Mouse (Mus musculus): ENCODE data around the gene Syngr1. TPM values are rescaled to one million over a fixed set of nuclear protein-coding genes. Genes with fewer than 3 reads are reported as not detected.

Gene Syngr1
- polyA plus RNA-seq, 1 experiment from 2014 or later, result 24.3 TPM

DNA sequence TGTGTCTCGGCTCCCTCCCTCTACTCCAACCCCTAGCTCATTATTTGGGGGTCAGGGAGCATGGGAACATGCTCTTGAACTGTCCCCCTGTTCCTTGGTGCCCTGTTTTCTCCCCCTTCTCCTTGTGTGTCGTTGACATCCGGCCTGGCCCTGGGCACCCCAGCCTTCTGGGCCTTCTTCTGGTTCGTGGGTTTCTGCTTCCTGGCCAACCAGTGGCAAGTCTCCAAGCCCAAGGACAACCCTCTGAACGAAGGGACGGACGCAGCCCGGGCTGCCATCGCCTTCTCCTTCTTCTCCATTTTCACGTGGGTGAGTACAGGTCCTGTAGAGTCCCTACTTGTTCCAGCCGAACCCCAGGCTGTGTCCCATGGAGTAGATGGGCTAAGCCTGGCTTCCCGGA lies 20.3 kb downstream of the Syngr1 start:
- H3K27me3 ChIP-seq (replicated peaks; ENCODE audit: control insufficient read depth, insufficient read depth, low read length), result no peaks in the 10 kb centered on the region
- no peak overlapping the region for H3K27ac ChIP-seq (ENCODE audit: low read depth)
- no peaks in the 10 kb centered on the region for H3K4me1 ChIP-seq (replicated peaks; ENCODE audit: control insufficient read depth, insufficient read depth, low read length)
- DNase-seq (ENCODE audit: low spot score), result no peak
- H3K4me3 ChIP-seq (ENCODE audit: low read depth, low read length), result no peak overlapping the region
- H3K36me3 ChIP-seq (ENCODE audit: control insufficient read depth, insufficient read depth, low read length), result no peaks in the 10 kb centered on the region
- H3K9ac ChIP-seq (ENCODE audit: low read length), result no peak overlapping the region
- 85% methylated on average over 12 of the region's 12 CpGs for WGBS
- no peak for ATAC-seq (replicated peaks; ENCODE audit: low FRiP score, low TSS enrichment, low read depth)
- H3K4me2 ChIP-seq (ENCODE audit: low read length), result no peak overlapping the region
- 0 out of 2 replicates have a peak, but pooled peaks cover 3% of the 10 kb centered on the region for H3K9me3 ChIP-seq (ENCODE audit: control insufficient read depth, low read length)

DNA sequence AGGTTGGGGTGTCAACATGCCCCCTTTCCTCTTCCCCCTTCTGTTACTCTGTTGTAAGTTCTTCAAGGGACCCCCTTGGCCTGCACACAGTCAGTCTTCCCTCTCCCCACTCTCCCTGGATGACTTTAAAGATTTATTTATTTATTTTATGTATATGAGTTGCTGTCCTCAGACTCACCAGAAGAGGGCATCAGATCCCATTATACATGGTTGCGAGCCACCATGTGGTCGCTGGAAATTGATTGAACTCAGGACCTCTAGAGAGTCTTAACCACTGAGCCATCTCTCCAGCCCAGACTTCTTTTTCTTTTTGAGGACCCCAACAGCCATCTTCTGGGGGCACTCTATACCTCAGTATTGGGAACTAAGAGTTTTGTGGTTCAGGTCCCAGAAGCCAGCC lies 21.4 kb downstream of the Syngr1 start:
- Histone ChIP-seq H3K9ac (ENCODE audit: low read length) (no peak overlapping the region), H3K27ac (ENCODE audit: low read depth) (no peak overlapping the region), H3K36me3 (ENCODE audit: control insufficient read depth, insufficient read depth, low read length) (no peaks in the 10 kb centered on the region), H3K9me3 (ENCODE audit: control insufficient read depth, low read length) (0 out of 2 replicates have a peak, but pooled peaks cover 3% of the 10 kb centered on the region), H3K4me2 (ENCODE audit: low read length) (no peak overlapping the region), H3K4me1 (replicated peaks; ENCODE audit: control insufficient read depth, insufficient read depth, low read length) (no peaks in the 10 kb centered on the region), H3K4me3 (ENCODE audit: low read depth, low read length) (no peak overlapping the region), H3K27me3 (replicated peaks; ENCODE audit: control insufficient read depth, insufficient read depth, low read length) (no peaks in the 10 kb centered on the region)
- ATAC-seq (replicated peaks; ENCODE audit: low FRiP score, low TSS enrichment, low read depth), result no peak
- DNase-seq (ENCODE audit: low spot score), result no peak
- 55% methylated on average over 2 of the region's 2 CpGs for WGBS

DNA sequence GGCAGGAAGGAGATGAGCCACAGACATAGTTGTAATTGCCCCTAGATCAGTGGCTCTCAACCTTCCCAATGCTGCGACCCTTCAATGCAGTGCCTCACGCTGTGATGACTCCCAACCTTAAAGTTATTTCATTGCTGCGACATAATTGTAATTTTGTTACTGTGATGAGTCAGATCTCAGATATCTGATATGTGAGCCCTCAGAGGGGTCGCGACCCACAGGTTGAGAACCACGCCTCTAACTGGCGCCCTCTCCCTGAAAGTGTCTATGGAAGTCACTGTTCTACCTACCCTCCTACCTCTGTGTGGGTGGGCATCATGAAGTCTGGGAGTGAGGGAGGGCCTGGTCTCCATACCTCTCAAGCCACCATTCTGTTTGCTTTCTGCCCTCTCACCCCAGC lies 23.3 kb downstream of the Syngr1 start:
- no peak overlapping the region for H3K4me3 ChIP-seq (ENCODE audit: low read depth, low read length)
- no peaks in the 10 kb centered on the region for H3K4me1 ChIP-seq (replicated peaks; ENCODE audit: control insufficient read depth, insufficient read depth, low read length)
- H3K4me2 ChIP-seq (ENCODE audit: low read length), result no peak overlapping the region
- H3K27me3 ChIP-seq (replicated peaks; ENCODE audit: control insufficient read depth, insufficient read depth, low read length), result no peaks in the 10 kb centered on the region
- WGBS, result 89% methylated on average over 7 of the region's 7 CpGs
- DNase-seq (ENCODE audit: low spot score), result no peak
- no peak for ATAC-seq (replicated peaks; ENCODE audit: low FRiP score, low TSS enrichment, low read depth)
- H3K36me3 ChIP-seq (ENCODE audit: control insufficient read depth, insufficient read depth, low read length), result no peaks in the 10 kb centered on the region
- H3K9me3 ChIP-seq (ENCODE audit: control insufficient read depth, low read length), result 0 out of 2 replicates have a peak, but pooled peaks cover 3% of the 10 kb centered on the region
- H3K27ac ChIP-seq (ENCODE audit: low read depth), result no peak overlapping the region
- H3K9ac ChIP-seq (ENCODE audit: low read length), result no peak overlapping the region

DNA sequence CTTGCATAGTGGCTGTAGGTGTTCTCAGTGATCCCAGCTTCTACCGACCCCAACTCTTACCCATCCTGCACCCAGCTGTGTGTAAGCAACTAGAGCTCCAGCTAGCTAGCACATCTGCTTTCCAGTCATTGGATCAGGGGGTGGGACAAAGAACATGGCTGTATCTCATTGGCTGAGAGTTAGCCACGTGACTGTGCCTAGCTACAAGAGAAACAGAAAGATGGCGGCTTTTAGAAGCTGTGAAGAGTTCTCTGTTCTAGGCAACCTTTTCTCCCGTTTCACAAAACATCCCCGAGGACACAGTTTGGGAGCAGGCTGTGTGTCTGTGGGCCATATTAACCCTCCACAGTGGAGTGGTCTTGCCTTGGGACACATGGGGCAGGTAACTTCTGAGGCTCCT lies 24.1 kb downstream of the Syngr1 start:
- ATAC-seq (replicated peaks; ENCODE audit: low FRiP score, low TSS enrichment, low read depth), result no peak
- Histone ChIP-seq H3K4me2 (ENCODE audit: low read length) (no peak overlapping the region), H3K27me3 (replicated peaks; ENCODE audit: control insufficient read depth, insufficient read depth, low read length) (no peaks in the 10 kb centered on the region), H3K27ac (ENCODE audit: low read depth) (no peak overlapping the region), H3K4me1 (replicated peaks; ENCODE audit: control insufficient read depth, insufficient read depth, low read length) (no peaks in the 10 kb centered on the region), H3K36me3 (ENCODE audit: control insufficient read depth, insufficient read depth, low read length) (no peaks in the 10 kb centered on the region), H3K9me3 (ENCODE audit: control insufficient read depth, low read length) (0 out of 2 replicates have a peak, but pooled peaks cover 3% of the 10 kb centered on the region), H3K4me3 (ENCODE audit: low read depth, low read length) (no peak overlapping the region), H3K9ac (ENCODE audit: low read length) (no peak overlapping the region)
- 63% methylated on average over 5 of the region's 5 CpGs for WGBS
- DNase-seq (ENCODE audit: low spot score), result no peak

DNA sequence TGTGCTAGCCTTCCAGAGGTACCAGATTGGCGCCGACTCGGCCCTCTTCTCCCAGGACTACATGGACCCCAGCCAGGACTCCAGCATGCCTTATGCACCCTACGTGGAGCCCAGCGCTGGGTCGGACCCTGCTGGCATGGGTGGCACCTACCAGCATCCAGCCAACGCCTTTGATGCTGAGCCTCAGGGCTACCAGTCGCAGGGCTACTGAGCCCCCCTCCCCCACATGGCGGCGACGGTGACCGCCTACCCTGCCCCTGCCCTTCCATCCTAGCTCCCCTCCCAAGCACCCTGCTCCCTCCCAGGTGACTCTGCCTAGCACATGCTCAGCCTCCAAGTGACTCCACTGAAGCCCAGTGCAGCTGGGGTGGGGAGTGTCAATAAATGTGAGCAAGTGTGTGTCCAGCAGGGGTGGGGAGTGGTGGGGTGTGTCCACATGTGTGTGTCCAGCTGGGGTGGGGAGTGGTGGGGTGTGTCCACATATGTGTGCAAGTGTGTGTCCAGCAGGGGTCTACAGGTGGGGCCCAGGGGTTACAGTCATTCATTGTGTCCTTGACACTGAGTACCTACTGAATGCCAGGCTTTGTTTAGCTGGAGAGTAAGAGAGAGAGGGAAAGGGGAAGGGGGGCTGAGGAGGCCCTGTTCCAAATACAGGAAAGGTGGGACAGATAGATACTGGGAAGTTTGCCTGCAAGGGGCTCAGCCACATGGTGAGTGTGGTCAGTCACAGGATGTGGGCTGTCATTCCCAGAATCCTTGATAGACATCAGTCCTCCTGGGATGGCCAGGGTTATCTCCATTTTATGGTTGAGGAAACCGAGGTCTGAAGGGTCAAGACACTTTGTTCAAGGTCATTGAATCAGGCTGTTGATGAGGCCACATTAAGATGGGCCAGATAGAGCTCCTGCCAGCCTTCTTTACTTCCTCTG lies 25.0 kb downstream of the Syngr1 start:
- ATAC-seq (replicated peaks; ENCODE audit: low FRiP score, low TSS enrichment, low read depth) (no peak; the same call in 1 of the 2 replicates), DNase-seq (ENCODE audit: low spot score) (no peak)
- no peak overlapping the region for H3K27ac ChIP-seq (ENCODE audit: low read depth)
- no peak overlapping the region for H3K4me2 ChIP-seq (ENCODE audit: low read length)
- no peak overlapping the region for H3K9ac ChIP-seq (ENCODE audit: low read length)
- no peaks in the 10 kb centered on the region for H3K27me3 ChIP-seq (replicated peaks; ENCODE audit: control insufficient read depth, insufficient read depth, low read length)
- H3K9me3 ChIP-seq (ENCODE audit: control insufficient read depth, low read length), result 0 out of 2 replicates have a peak, but pooled peaks cover 3% of the 10 kb centered on the region
- no peak overlapping the region for H3K4me3 ChIP-seq (ENCODE audit: low read depth, low read length)
- 59% methylated on average over 13 of the region's 13 CpGs for WGBS
- H3K36me3 ChIP-seq (ENCODE audit: control insufficient read depth, insufficient read depth, low read length), result no peaks in the 10 kb centered on the region
- H3K4me1 ChIP-seq (replicated peaks; ENCODE audit: control insufficient read depth, insufficient read depth, low read length), result no peaks in the 10 kb centered on the region

DNA sequence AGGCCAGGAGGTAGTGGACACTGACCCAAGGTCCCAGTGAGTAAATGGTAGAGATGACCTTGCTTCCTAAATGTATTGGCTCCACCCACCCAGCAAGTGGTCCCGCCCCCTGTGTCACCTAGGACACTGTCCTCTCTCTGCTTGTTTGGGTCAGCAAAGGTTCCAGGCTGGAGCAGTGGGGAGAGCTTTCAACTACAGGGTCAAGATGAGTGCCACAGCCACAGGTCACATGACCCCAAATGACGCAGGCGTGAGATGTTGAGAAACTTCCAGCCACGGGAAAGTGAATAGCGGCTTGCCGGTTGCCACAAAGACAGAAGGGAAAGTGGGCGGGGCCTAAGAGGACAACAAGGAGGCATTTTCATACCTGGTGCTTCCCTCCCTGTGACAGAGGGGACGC lies 26.0 kb downstream of the Syngr1 start:
- no peak for ATAC-seq (replicated peaks; ENCODE audit: low FRiP score, low TSS enrichment, low read depth)
- H3K4me1 ChIP-seq (replicated peaks; ENCODE audit: control insufficient read depth, insufficient read depth, low read length), result no peaks in the 10 kb centered on the region

DNA sequence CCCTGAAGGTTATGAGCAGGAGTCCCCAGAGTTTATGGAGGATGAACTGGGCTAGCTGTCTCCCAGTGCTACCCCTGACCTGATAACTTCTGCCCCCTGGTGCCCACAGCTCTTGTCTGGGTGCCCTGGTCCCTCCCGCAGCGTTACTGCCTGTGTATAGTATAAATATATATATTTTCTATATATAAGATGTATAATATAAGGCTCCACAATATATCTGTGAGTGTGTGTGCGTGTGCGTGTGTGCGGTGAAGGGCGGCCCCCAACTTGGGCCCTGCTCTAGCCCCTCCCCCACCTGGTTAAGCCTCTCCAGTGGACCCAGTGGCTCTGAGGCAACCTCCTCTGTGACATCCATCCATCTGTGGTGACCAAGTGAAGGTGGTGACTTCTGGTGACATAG lies 27.9 kb downstream of the Syngr1 start:
- 89% methylated on average over 6 of the region's 6 CpGs for WGBS
- no peaks in the 10 kb centered on the region for H3K36me3 ChIP-seq (ENCODE audit: control insufficient read depth, insufficient read depth, low read length)
- H3K9ac ChIP-seq (ENCODE audit: low read length), result no peak overlapping the region
- ATAC-seq (replicated peaks; ENCODE audit: low FRiP score, low TSS enrichment, low read depth), result no peak
- H3K4me3 ChIP-seq (ENCODE audit: low read depth, low read length), result no peak overlapping the region
- H3K4me1 ChIP-seq (replicated peaks; ENCODE audit: control insufficient read depth, insufficient read depth, low read length), result no peaks in the 10 kb centered on the region
- no peak for DNase-seq (ENCODE audit: low spot score)
- no peak overlapping the region for H3K4me2 ChIP-seq (ENCODE audit: low read length)
- no peak overlapping the region for H3K27ac ChIP-seq (ENCODE audit: low read depth)
- no peaks in the 10 kb centered on the region for H3K27me3 ChIP-seq (replicated peaks; ENCODE audit: control insufficient read depth, insufficient read depth, low read length)
- no peaks in the 10 kb centered on the region for H3K9me3 ChIP-seq (ENCODE audit: control insufficient read depth, low read length)

More for the DNA sequence above, 26.0 kb downstream of the Syngr1 start:
- Histone ChIP-seq H3K4me3 (ENCODE audit: low read depth, low read length) (no peak overlapping the region), H3K27me3 (replicated peaks; ENCODE audit: control insufficient read depth, insufficient read depth, low read length) (no peaks in the 10 kb centered on the region), H3K9me3 (ENCODE audit: control insufficient read depth, low read length) (0 out of 2 replicates have a peak, but pooled peaks cover 3% of the 10 kb centered on the region), H3K9ac (ENCODE audit: low read length) (no peak overlapping the region), H3K36me3 (ENCODE audit: control insufficient read depth, insufficient read depth, low read length) (no peaks in the 10 kb centered on the region), H3K27ac (ENCODE audit: low read depth) (no peak overlapping the region), H3K4me2 (ENCODE audit: low read length) (no peak overlapping the region)
- 61% methylated on average over 8 of the region's 8 CpGs for WGBS
- DNase-seq (ENCODE audit: low spot score), result no peak

DNA sequence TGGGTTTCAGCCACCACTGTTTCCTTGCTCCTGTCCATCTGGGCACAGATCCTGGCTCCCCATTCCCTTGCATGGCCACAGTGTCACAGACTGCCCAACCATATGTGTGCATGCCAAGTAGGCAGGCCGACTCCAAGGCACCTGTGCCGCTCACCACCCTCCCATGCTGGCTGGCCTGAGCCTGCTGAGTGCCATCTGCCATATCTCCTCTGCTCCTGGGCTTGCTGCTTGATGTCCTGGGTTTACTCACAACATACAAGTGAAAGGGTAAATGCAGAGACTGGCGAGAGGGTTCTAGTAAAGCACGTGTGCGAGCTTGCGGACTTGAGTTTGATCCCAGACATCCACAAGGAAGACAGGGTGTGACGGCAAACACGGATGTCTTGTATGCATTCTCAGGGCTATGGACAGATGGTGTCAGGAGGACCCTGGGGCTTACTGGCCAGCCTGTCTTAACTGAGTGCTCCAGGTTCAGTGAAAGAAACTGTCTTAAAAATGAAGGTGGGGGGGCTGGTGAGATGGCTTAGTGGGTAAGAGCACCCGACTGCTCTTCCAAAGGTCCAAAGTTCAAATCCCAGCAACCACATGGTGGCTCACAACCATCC lies 30.7 kb downstream of the Syngr1 start:
- Histone ChIP-seq H3K27ac (ENCODE audit: low read depth) (no peak overlapping the region), H3K4me2 (ENCODE audit: low read length) (no peak overlapping the region), H3K27me3 (replicated peaks; ENCODE audit: control insufficient read depth, insufficient read depth, low read length) (no peaks in the 10 kb centered on the region), H3K4me1 (replicated peaks; ENCODE audit: control insufficient read depth, insufficient read depth, low read length) (no peaks in the 10 kb centered on the region), H3K4me3 (ENCODE audit: low read depth, low read length) (no peak overlapping the region), H3K9ac (ENCODE audit: low read length) (no peak overlapping the region), H3K9me3 (ENCODE audit: control insufficient read depth, low read length) (no peaks in the 10 kb centered on the region), H3K36me3 (ENCODE audit: control insufficient read depth, insufficient read depth, low read length) (no peaks in the 10 kb centered on the region)
- WGBS, result 88% methylated on average over 9 of the region's 9 CpGs
- ATAC-seq (replicated peaks; ENCODE audit: low FRiP score, low TSS enrichment, low read depth), result no peak
- no peak for DNase-seq (ENCODE audit: low spot score)

Data from intestine, embryonic 14.5 days (tissue).